Mouse (Mus musculus) ES-E14 (cell line): ENCODE data around the gene Ccdc71.
A peak's percentile ranks its signal among the peaks of the same experiment; 100 is the strongest.

Experiments used
- CHD2 ChIP-seq: IDR thresholded peaks from 2 replicates; pipeline ENCODE4 v1.6.1; 2014; ENCODE audit warnings: mild to moderate bottlenecking, low read depth, low read length, inconsistent platforms
- HCFC1 ChIP-seq: IDR thresholded peaks from 2 replicates; pipeline ENCODE4 v1.6.1; 2012; ENCODE audit warnings: low read length, inconsistent platforms, borderline replicate concordance; ENCODE audit not compliant: insufficient read depth
- ZC3H11A ChIP-seq: IDR thresholded peaks from 2 replicates; pipeline ENCODE4 v1.6.1; 2012; ENCODE audit warnings: low read depth, mild to moderate bottlenecking, inconsistent platforms, low read length, borderline replicate concordance

- no peak for TF ChIP-seq HCFC1
- TF ChIP-seq ZC3H11A = 0 out of 2 replicates have a peak, but pooled peaks have one; percentile 16
- no peak for TF ChIP-seq CHD2
Observed at GRCm38 (mm10) chr9:108412221-108412620, 48.1 kb upstream of the Ccdc71 start.
